Mouse (Mus musculus): ENCODE results near the gene Pcnp. TPM values are rescaled to one million over a fixed set of nuclear protein-coding genes. Genes with fewer than 3 reads are reported as not detected.
"Not testable (repeated sequence)": the region's sequence is repeated elsewhere in the genome, so short reads cannot be mapped to it uniquely, and the experiment has no call there.

Pcnp gene
- total RNA-seq (2014; rRNA removed) (50.1 and 53.4 TPM in 2 replicates), polyA plus RNA-seq (2015; fragmentation: Nextera tagmentation; extraction: Ambion mirVana) (221 and 233 TPM in 2 replicates)

DNA sequence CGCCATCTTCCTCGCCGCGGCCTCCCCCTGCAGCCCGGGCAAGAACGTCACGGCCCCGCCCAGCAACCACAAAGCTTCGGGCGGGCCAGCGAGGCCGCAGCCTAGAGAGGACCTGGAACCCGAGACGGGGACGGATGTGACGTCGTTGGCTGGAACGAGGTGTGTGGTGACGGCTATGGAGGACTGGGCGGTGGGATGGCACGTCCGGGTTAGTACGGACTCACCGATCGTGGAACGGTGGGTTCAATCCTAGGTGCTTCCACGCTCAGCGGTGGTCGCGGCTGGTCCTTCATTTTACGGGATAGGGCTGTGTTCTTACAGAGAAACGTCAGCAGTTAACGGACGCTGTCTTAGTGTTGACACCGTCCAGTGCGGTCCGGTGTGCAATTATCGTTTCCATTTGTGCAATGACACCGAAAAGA, at the start of gene Pcnp:
TSS of gene Pcnp (minus strand) at position 79 of the 422 bp plus-strand sequence.
- WGBS: under 1% methylated on average over 37 of the region's 39 CpGs
- H3K36me3 ChIP-seq (ENCODE audit: insufficient read depth, low read length): peaks cover 13% of the 10 kb centered on the region; the same call in 1 of the 2 replicates
- ATAC-seq (peak; percentile 100), DNase-seq (ENCODE audit: low spot score) (peak; percentile 99)
- peak within 1 kb of the TSS; percentile 96 for H3K27ac ChIP-seq
- H3K27me3 ChIP-seq (ENCODE audit: insufficient read depth, low read length): no peaks in the 10 kb centered on the region
- H3K9ac ChIP-seq (replicated peaks; ENCODE audit: low read length): peak within 1 kb of the TSS; percentile 97
- TF ChIP-seq CTCF (IDR thresholded peaks at IDR 0.05; ENCODE audit: low read depth): no peak
- no peaks in the 10 kb centered on the region for H3K9me3 ChIP-seq (ENCODE audit: low read length)
- H3K4me1 ChIP-seq (ENCODE audit: insufficient read depth, low read length): peaks cover 14% of the 10 kb centered on the region; the same call in 1 of the 2 replicates
- H3K4me2 ChIP-seq (ENCODE audit: low read depth, low read length): peak within 1 kb of the TSS; percentile 74
- H3K4me3 ChIP-seq (ENCODE audit: low read length): peak within 1 kb of the TSS; percentile 91

DNA sequence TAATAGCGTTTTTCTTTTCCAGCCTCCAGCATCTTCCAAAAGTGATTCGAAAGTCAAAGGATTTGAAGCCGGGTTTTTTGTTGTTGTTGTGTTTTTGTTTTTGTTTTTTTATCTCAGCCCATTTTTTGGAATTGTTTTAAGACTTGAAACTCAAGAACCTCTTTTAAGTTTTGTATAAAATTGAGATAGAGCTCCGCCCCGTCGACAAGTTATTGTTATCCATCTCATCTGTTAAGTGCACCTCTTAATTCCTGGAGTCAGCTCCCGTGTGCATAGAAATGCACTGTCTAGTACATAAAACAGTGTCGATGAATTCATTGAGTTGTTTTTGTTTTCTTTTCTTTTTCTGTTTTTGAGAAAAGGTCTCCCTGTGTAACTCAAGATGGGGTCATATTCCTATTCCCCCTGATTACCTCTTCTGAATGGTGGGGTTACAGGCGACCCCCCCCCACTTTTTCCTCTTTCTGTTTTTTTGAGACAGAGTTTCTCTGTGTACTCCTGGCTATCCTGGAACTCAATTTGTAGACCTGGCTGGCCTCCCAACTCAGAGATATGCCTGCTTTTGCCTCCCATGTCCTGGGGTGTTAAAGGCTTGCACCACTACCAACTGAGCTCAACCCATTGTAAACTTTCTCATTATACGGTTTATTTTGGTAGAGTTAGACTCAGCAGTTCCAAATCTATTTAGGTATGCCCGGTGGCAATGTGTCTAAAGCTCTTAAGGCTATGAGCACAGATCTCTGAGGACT, 46.8 kb upstream of the Pcnp start:
- no peaks in the 10 kb centered on the region for H3K36me3 ChIP-seq (ENCODE audit: insufficient read depth, low read length)
- no peaks in the 10 kb centered on the region for H3K4me1 ChIP-seq (ENCODE audit: insufficient read depth, low read length)
- ATAC-seq (no peak), DNase-seq (ENCODE audit: low spot score) (peak; percentile 19)
- WGBS: 5% methylated on average over 11 of the region's 11 CpGs
- H3K4me3 ChIP-seq (ENCODE audit: low read length): peak overlapping the region; percentile 77
- peak overlapping the region; percentile 96 for H3K27ac ChIP-seq
- no peak for TF ChIP-seq CTCF (IDR thresholded peaks at IDR 0.05; ENCODE audit: low read depth)
- peak overlapping the region; percentile 80 for H3K9ac ChIP-seq (replicated peaks; ENCODE audit: low read length)
- no peaks in the 10 kb centered on the region for H3K9me3 ChIP-seq (ENCODE audit: low read length)
- H3K27me3 ChIP-seq (ENCODE audit: insufficient read depth, low read length): no peaks in the 10 kb centered on the region
- H3K4me2 ChIP-seq (ENCODE audit: low read depth, low read length): peak overlapping the region; percentile 62

DNA sequence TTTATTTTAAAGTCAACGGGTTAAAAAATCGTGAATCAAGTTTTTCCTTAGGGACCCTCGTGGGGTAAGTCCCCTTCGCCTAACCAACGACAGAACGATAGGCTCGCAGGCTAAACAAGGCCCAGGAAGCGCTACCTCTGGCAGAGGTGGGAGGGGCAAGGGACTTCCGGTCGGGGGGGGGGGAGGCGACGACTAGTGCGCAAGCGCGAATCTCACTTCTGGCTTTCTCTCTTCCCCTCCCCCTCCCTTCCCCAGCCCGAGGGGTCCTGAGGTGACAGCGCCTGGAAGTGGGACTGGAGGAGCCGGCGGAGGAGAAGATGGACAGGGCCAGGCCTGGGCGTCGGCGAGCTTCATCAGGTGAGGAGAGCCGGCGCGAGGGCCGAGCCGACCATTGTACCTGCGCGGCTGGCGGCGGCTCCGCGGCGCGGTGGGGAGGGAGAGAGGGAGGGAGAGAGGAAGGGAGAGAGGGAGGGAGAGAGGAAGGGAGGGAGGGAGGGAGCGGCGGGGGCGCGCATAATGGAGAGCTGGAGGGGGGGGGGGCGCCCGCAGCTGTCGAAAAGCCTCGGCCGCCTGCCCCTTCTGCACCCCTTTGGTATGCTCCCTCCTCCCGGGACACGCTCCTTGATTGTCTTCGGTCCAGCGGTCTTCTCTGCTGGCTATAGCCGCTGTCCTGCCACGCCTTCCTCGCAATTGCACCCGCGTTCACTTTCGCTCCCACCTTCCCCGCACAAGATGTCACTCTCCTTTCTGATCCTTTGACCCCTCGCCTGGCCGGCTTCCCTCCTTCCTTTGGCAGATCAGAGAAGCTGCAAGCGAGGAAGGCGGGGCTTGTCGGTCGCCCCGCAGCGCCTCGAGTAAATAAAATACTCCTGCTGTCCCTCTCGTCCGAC, 45.9 kb upstream of the Pcnp start:
- H3K27ac ChIP-seq: peak overlapping the region; percentile 96
- DNase-seq (ENCODE audit: low spot score) (peak; percentile 95), ATAC-seq (peak; percentile 92)
- H3K4me1 ChIP-seq (ENCODE audit: insufficient read depth, low read length): no peaks in the 10 kb centered on the region
- WGBS: under 1% methylated on average over 55 of the region's 66 CpGs
- no peak for TF ChIP-seq CTCF (IDR thresholded peaks at IDR 0.05; ENCODE audit: low read depth)
- no peaks in the 10 kb centered on the region for H3K36me3 ChIP-seq (ENCODE audit: insufficient read depth, low read length)
- H3K27me3 ChIP-seq (ENCODE audit: insufficient read depth, low read length): no peaks in the 10 kb centered on the region
- no peaks in the 10 kb centered on the region for H3K9me3 ChIP-seq (ENCODE audit: low read length)
- peak overlapping the region; percentile 77 for H3K4me3 ChIP-seq (ENCODE audit: low read length)
- peak overlapping the region; percentile 80 for H3K9ac ChIP-seq (replicated peaks; ENCODE audit: low read length)
- peak overlapping the region; percentile 62 for H3K4me2 ChIP-seq (ENCODE audit: low read depth, low read length)

DNA sequence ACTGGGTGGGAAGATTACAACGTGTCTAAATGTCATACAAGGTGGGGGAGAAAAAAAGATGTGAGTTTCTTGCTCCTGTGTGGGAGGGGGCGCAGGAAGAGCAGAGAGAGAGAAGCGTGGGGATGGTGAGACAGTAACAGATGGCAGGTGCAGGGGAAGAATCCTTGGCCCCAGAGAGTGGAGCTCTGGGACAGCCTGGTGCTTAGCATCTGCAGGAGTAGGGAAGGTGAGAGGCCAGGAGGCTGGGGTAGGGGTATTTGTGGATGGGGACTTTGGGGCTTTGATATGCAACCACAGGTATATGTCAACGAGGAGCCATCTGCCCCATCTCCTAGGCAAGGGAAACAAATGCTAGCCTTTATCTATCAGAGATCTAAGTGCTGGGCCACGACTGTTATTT, 45.0 kb upstream of the Pcnp start:
- WGBS: 79% methylated on average over 5 of the region's 5 CpGs
- TF ChIP-seq CTCF (IDR thresholded peaks at IDR 0.05; ENCODE audit: low read depth): no peak
- H3K4me1 ChIP-seq (ENCODE audit: insufficient read depth, low read length): no peaks in the 10 kb centered on the region
- no peaks in the 10 kb centered on the region for H3K9me3 ChIP-seq (ENCODE audit: low read length)
- ATAC-seq (no peak), DNase-seq (ENCODE audit: low spot score) (no peak)
- H3K27ac ChIP-seq: peak overlapping the region; percentile 96; the same call in 1 of the 2 replicates
- no peak overlapping the region for H3K4me2 ChIP-seq (ENCODE audit: low read depth, low read length)
- H3K9ac ChIP-seq (replicated peaks; ENCODE audit: low read length): no peak overlapping the region
- H3K36me3 ChIP-seq (ENCODE audit: insufficient read depth, low read length): no peaks in the 10 kb centered on the region
- H3K4me3 ChIP-seq (ENCODE audit: low read length): no peak overlapping the region
- no peaks in the 10 kb centered on the region for H3K27me3 ChIP-seq (ENCODE audit: insufficient read depth, low read length)

DNA sequence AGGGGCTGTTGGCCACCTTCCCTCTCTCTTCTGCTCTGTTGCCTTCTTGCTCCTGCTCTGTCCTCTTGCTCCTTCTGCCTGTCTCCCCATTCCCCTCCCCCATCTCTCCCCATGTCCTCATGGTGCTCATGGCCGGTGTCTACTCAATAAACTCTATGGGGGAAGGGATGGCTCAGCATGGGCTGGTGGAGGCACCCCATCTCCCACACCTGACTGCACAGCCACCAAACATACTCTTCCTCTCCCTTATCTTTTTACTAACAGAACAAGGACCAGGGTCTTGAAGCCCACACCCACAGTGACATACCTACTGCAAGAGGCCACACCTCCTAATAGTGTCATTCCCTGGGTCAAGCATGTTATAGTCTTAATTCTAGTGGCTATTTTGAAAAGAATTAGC, 44.6 kb upstream of the Pcnp start:
- no peaks in the 10 kb centered on the region for H3K27me3 ChIP-seq (ENCODE audit: insufficient read depth, low read length)
- no peaks in the 10 kb centered on the region for H3K4me1 ChIP-seq (ENCODE audit: insufficient read depth, low read length)
- TF ChIP-seq CTCF (IDR thresholded peaks at IDR 0.05; ENCODE audit: low read depth): no peak
- no peak overlapping the region for H3K27ac ChIP-seq
- H3K4me3 ChIP-seq (ENCODE audit: low read length): no peak overlapping the region
- 90% methylated on average over 1 of the region's 1 CpGs for WGBS
- no peak overlapping the region for H3K4me2 ChIP-seq (ENCODE audit: low read depth, low read length)
- DNase-seq (ENCODE audit: low spot score) (no peak), ATAC-seq (no peak)
- H3K9ac ChIP-seq (replicated peaks; ENCODE audit: low read length): no peak overlapping the region
- H3K36me3 ChIP-seq (ENCODE audit: insufficient read depth, low read length): no peaks in the 10 kb centered on the region
- no peaks in the 10 kb centered on the region for H3K9me3 ChIP-seq (ENCODE audit: low read length)

DNA sequence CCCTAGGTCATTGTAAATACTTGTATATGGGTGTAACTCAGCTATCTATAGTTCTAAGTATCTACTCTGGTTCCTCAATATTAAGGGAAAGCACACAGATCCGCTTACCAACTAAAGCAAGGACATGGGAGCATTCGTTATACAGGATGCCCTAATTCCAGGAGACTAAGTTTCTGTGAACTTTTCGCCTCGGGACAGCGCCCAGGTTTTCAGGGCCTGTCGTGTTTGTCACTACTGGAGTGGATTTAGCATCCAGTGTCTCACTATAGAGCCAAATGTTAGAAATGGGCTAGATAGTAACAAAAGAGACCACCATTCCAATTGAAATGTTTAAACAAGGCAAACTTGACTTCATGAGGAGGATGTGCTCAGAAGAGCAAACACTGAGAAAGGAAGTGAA, 43.6 kb upstream of the Pcnp start:
- not testable (repeated sequence) for H3K4me2 ChIP-seq (ENCODE audit: low read depth, low read length); H3K27me3 ChIP-seq (ENCODE audit: insufficient read depth, low read length); H3K27ac ChIP-seq; H3K9me3 ChIP-seq (ENCODE audit: low read length); H3K4me3 ChIP-seq (ENCODE audit: low read length); H3K36me3 ChIP-seq (ENCODE audit: insufficient read depth, low read length); ATAC-seq; H3K9ac ChIP-seq (replicated peaks; ENCODE audit: low read length); DNase-seq (ENCODE audit: low spot score); H3K4me1 ChIP-seq (ENCODE audit: insufficient read depth, low read length)
- 88% methylated on average over 6 of the region's 6 CpGs for WGBS

Measured in hindbrain, postnatal 0 days (tissue).